Mouse (Mus musculus) forebrain, embryonic 16.5 days (tissue): ENCODE data around the gene Ppp1r3c. TPM values are rescaled to one million over a fixed set of nuclear protein-coding genes. Genes with fewer than 3 reads are reported as not detected.

Source experiments
- ATAC-seq: fragments of 200-750 bp; cut with Nextera tagmentation; 2 replicates; pipeline ENCODE4 v1.8.0; 2017; ENCODE audit warnings: mild to moderate bottlenecking, moderate library complexity
- H3K27ac ChIP-seq: fragments of 300-500 bp; sonication (generic); 2 replicates; pipeline ENCODE4 v1.5.1; 2014; ENCODE audit warnings: low read length, control low read depth
- H3K27me3 ChIP-seq: fragments of 300-500 bp; sonication (generic); replicated peaks from 2 replicates; pipeline ENCODE4 v1.6.1; 2014; ENCODE audit warnings: low read length; ENCODE audit not compliant: control insufficient read depth, insufficient read depth
- H3K36me3 ChIP-seq: fragments of 300-500 bp; sonication (generic); 2 replicates; pipeline ENCODE4 v1.6.1; 2014; ENCODE audit not compliant: control insufficient read depth, insufficient read depth
- H3K4me1 ChIP-seq: fragments of 300-500 bp; sonication (generic); replicated peaks from 2 replicates; pipeline ENCODE4 v1.6.1; 2014; ENCODE audit warnings: low read length; ENCODE audit not compliant: control insufficient read depth, insufficient read depth
- H3K4me2 ChIP-seq: fragments of 300-500 bp; sonication (generic); 2 replicates; pipeline ENCODE4 v1.6.1; 2014; ENCODE audit warnings: mild to moderate bottlenecking, low read length, control low read depth
- H3K4me3 ChIP-seq: fragments of 300-500 bp; sonication (generic); replicated peaks from 2 replicates; pipeline ENCODE4 v1.5.1; 2014; ENCODE audit warnings: mild to moderate bottlenecking, low read length, control low read depth
- H3K9ac ChIP-seq: fragments of 300-500 bp; sonication (generic); replicated peaks from 2 replicates; pipeline ENCODE4 v1.6.1; 2014; ENCODE audit warnings: low read depth, low read length, control low read depth
- H3K9me3 ChIP-seq: fragments of 300-500 bp; sonication (generic); 2 replicates; pipeline ENCODE4 v1.6.1; 2016; ENCODE audit warnings: low read length; ENCODE audit not compliant: control insufficient read depth
- WGBS: fragments of 180-500 bp; shearing (Covaris S2); extraction: QIAGEN DNeasy Blood & Tissue Kit; methylation state at CpG from one replicate; pipeline ENCODE4 v1.1.7; 2014; 5-methylcytosine and 5-hydroxymethylcytosine counted together
- polyA plus RNA-seq: library from polyadenylated mRNA; unstranded; fragments of >200 nt; fragmentation: Nextera tagmentation; extraction: Ambion mirVana; gene quantifications from 2 replicates; pipeline ENCODE4 v1.2.1, GENCODE M21; 2015

Ppp1r3c gene
- polyA plus RNA-seq, 1 experiment from 2014 or later: 9.0 TPM

- Histone ChIP-seq H3K27ac (no peak overlapping the region), H3K36me3 (no peaks in the 10 kb centered on the region), H3K4me1 (no peaks in the 10 kb centered on the region), H3K27me3 (no peaks in the 10 kb centered on the region), H3K4me3 (no peak overlapping the region), H3K9me3 (no peaks in the 10 kb centered on the region), H3K4me2 (no peak overlapping the region), H3K9ac (no peak overlapping the region)
- WGBS: 95% methylated on average over 5 of the region's 5 CpGs
- no peak for ATAC-seq
Observed at GRCm38 (mm10) chr19:36764451-36764850, 28.0 kb upstream of the Ppp1r3c start.

GRCm38 (mm10) chr19:36748996-36749395 is 12.5 kb upstream of the Ppp1r3c start:
- Histone ChIP-seq H3K9ac (no peak overlapping the region), H3K9me3 (no peaks in the 10 kb centered on the region), H3K27me3 (no peaks in the 10 kb centered on the region), H3K4me3 (no peak overlapping the region), H3K4me1 (no peaks in the 10 kb centered on the region), H3K4me2 (no peak overlapping the region), H3K27ac (no peak overlapping the region), H3K36me3 (no peaks in the 10 kb centered on the region)
- ATAC-seq: no peak

- Histone ChIP-seq H3K27ac (no peak overlapping the region), H3K4me3 (no peak overlapping the region), H3K4me1 (no peaks in the 10 kb centered on the region), H3K27me3 (no peaks in the 10 kb centered on the region), H3K36me3 (no peaks in the 10 kb centered on the region), H3K9me3 (no peaks in the 10 kb centered on the region), H3K4me2 (no peak overlapping the region), H3K9ac (no peak overlapping the region)
- no peak for ATAC-seq
Observed at GRCm38 (mm10) chr19:36742331-36742730, 5.9 kb upstream of the Ppp1r3c start.

- no peak for ATAC-seq
- no peaks in the 10 kb centered on the region for H3K36me3 ChIP-seq
- 45% methylated on average over 7 of the region's 7 CpGs for WGBS
- no peak overlapping the region for H3K4me3 ChIP-seq
- peaks cover 3% of the 10 kb centered on the region; the same call in 1 of the 2 replicates for H3K4me1 ChIP-seq
- no peak overlapping the region for H3K9ac ChIP-seq
- H3K27ac ChIP-seq: no peak overlapping the region
- no peak overlapping the region for H3K4me2 ChIP-seq
- H3K27me3 ChIP-seq: no peaks in the 10 kb centered on the region
- no peaks in the 10 kb centered on the region for H3K9me3 ChIP-seq
Observed at GRCm38 (mm10) chr19:36739566-36740211, 3.2 kb upstream of the Ppp1r3c start.

GRCm38 (mm10) chr19:36738009-36738408 is 1.6 kb upstream of the Ppp1r3c start:
- Histone ChIP-seq H3K9me3 (no peaks in the 10 kb centered on the region), H3K9ac (no peak overlapping the region), H3K4me3 (no peak overlapping the region), H3K4me2 (no peak overlapping the region), H3K27ac (no peak overlapping the region), H3K36me3 (no peaks in the 10 kb centered on the region), H3K4me1 (peaks cover 3% of the 10 kb centered on the region; the same call in 1 of the 2 replicates), H3K27me3 (no peaks in the 10 kb centered on the region)
- WGBS: 82% methylated on average over 5 of the region's 5 CpGs
- no peak for ATAC-seq

- ATAC-seq: peak; percentile 50
- Histone ChIP-seq H3K27me3 (no peaks in the 10 kb centered on the region), H3K9me3 (no peaks in the 10 kb centered on the region), H3K4me2 (peak overlapping the region; percentile 96), H3K36me3 (no peaks in the 10 kb centered on the region), H3K4me1 (peaks cover 3% of the 10 kb centered on the region; the same call in 1 of the 2 replicates), H3K27ac (0 out of 2 replicates have a peak overlapping the region, but pooled peaks have one; percentile 43), H3K4me3 (peak overlapping the region; percentile 67), H3K9ac (peak overlapping the region; percentile 75; the same call in 1 of the 2 replicates)
- WGBS: 29% methylated on average over 6 of the region's 6 CpGs
Observed at GRCm38 (mm10) chr19:36737087-36737486, 634 bp upstream of the Ppp1r3c start.

GRCm38 (mm10) chr19:36734308-36735038 is 2.0 kb downstream of the Ppp1r3c start:
- no peak for ATAC-seq
- H3K9ac ChIP-seq: no peak overlapping the region
- H3K27ac ChIP-seq: no peak overlapping the region
- 83% methylated on average over 10 of the region's 10 CpGs for whole genome bisulfite sequencing
- no peak overlapping the region for H3K4me3 ChIP-seq
- H3K36me3 ChIP-seq: no peaks in the 10 kb centered on the region
- no peaks in the 10 kb centered on the region for H3K9me3 ChIP-seq
- no peaks in the 10 kb centered on the region for H3K27me3 ChIP-seq
- H3K4me1 ChIP-seq: peaks cover 3% of the 10 kb centered on the region; the same call in 1 of the 2 replicates
- H3K4me2 ChIP-seq: no peak overlapping the region

GRCm38 (mm10) chr19:36733191-36733943 is 3.1 kb downstream of the Ppp1r3c start:
- no peaks in the 10 kb centered on the region for H3K36me3 ChIP-seq
- H3K9ac ChIP-seq: no peak overlapping the region
- ATAC-seq: no peak
- H3K4me2 ChIP-seq: no peak overlapping the region
- no peaks in the 10 kb centered on the region for H3K27me3 ChIP-seq
- no peaks in the 10 kb centered on the region for H3K9me3 ChIP-seq
- H3K4me3 ChIP-seq: no peak overlapping the region
- H3K27ac ChIP-seq: no peak overlapping the region
- 95% methylated on average over 16 of the region's 16 CpGs for WGBS
- H3K4me1 ChIP-seq: peaks cover 3% of the 10 kb centered on the region; the same call in 1 of the 2 replicates

- no peaks in the 10 kb centered on the region for H3K36me3 ChIP-seq
- WGBS: 89% methylated on average over 11 of the region's 11 CpGs
- no peak overlapping the region for H3K4me2 ChIP-seq
- no peaks in the 10 kb centered on the region for H3K9me3 ChIP-seq
- H3K27ac ChIP-seq: no peak overlapping the region
- no peak overlapping the region for H3K9ac ChIP-seq
- ATAC-seq: no peak
- H3K4me1 ChIP-seq: no peaks in the 10 kb centered on the region
- H3K4me3 ChIP-seq: no peak overlapping the region
- H3K27me3 ChIP-seq: no peaks in the 10 kb centered on the region
Observed at GRCm38 (mm10) chr19:36731310-36731709, 5.1 kb downstream of the Ppp1r3c start.
